Mouse (Mus musculus): Measurements from ENCODE around the gene Kcnmb3. TPM values are rescaled to one million over a fixed set of nuclear protein-coding genes. Genes with fewer than 3 reads are reported as not detected.
"Not testable (repeated sequence)": the region's sequence is repeated elsewhere in the genome, so short reads cannot be mapped to it uniquely, and the experiment has no call there.

Kcnmb3 gene
- polyA plus RNA-seq, 1 experiment from 2014 or later = 0.09 TPM

- no peak overlapping the region for H3K4me3 ChIP-seq
- no peaks in the 10 kb centered on the region for H3K9me3 ChIP-seq
- peaks cover 97% of the 10 kb centered on the region for H3K36me3 ChIP-seq (replicated peaks)
- no peak for DNase-seq (ENCODE audit: low spot score)
- H3K27ac ChIP-seq (replicated peaks) = no peak overlapping the region
- H3K4me1 ChIP-seq = no peaks in the 10 kb centered on the region
- 82% methylated on average over 11 of the region's 11 CpGs for WGBS
- no peaks in the 10 kb centered on the region for H3K27me3 ChIP-seq (replicated peaks; ENCODE audit: low read depth, poor library complexity, severe bottlenecking)
Observed at GRCm38 (mm10) chr3:32454329-32455021, 37.6 kb downstream of the Kcnmb3 start.

- Histone ChIP-seq H3K4me1 (no peaks in the 10 kb centered on the region), H3K27me3 (replicated peaks; ENCODE audit: low read depth, poor library complexity, severe bottlenecking) (no peaks in the 10 kb centered on the region), H3K27ac (replicated peaks) (no peak overlapping the region), H3K4me3 (no peak overlapping the region), H3K9me3 (no peaks in the 10 kb centered on the region), H3K36me3 (replicated peaks) (peaks cover 95% of the 10 kb centered on the region)
- no peak for DNase-seq (ENCODE audit: low spot score)
Observed at GRCm38 (mm10) chr3:32441710-32442109, 50.3 kb downstream of the Kcnmb3 start.

- no peak overlapping the region for H3K27ac ChIP-seq (replicated peaks)
- H3K4me3 ChIP-seq = no peak overlapping the region
- no peaks in the 10 kb centered on the region for H3K27me3 ChIP-seq (replicated peaks; ENCODE audit: low read depth, poor library complexity, severe bottlenecking)
- WGBS = 84% methylated on average over 4 of the region's 4 CpGs
- DNase-seq (ENCODE audit: low spot score) = no peak
- peaks cover 69% of the 10 kb centered on the region for H3K36me3 ChIP-seq (replicated peaks)
- no peaks in the 10 kb centered on the region for H3K4me1 ChIP-seq
- H3K9me3 ChIP-seq = no peaks in the 10 kb centered on the region
Observed at GRCm38 (mm10) chr3:32438716-32439115, 53.3 kb downstream of the Kcnmb3 start.

- Histone ChIP-seq H3K27ac (replicated peaks) (no peak overlapping the region), H3K4me3 (no peak overlapping the region), H3K9me3 (no peaks in the 10 kb centered on the region), H3K36me3 (replicated peaks) (peaks cover 61% of the 10 kb centered on the region), H3K4me1 (no peaks in the 10 kb centered on the region), H3K27me3 (replicated peaks; ENCODE audit: low read depth, poor library complexity, severe bottlenecking) (no peaks in the 10 kb centered on the region)
- 94% methylated on average over 6 of the region's 6 CpGs for WGBS
- DNase-seq (ENCODE audit: low spot score) = no peak
Observed at GRCm38 (mm10) chr3:32437820-32438219, 54.2 kb downstream of the Kcnmb3 start.

GRCm38 (mm10) chr3:32437297-32437696 lies 54.7 kb downstream of the Kcnmb3 start:
- H3K9me3 ChIP-seq = no peaks in the 10 kb centered on the region
- 90% methylated on average over 6 of the region's 6 CpGs for WGBS
- DNase-seq (ENCODE audit: low spot score) = no peak
- H3K4me1 ChIP-seq = no peaks in the 10 kb centered on the region
- H3K27me3 ChIP-seq (replicated peaks; ENCODE audit: low read depth, poor library complexity, severe bottlenecking) = no peaks in the 10 kb centered on the region
- peaks cover 55% of the 10 kb centered on the region for H3K36me3 ChIP-seq (replicated peaks)
- no peak overlapping the region for H3K4me3 ChIP-seq
- no peak overlapping the region for H3K27ac ChIP-seq (replicated peaks)

- no peak overlapping the region for H3K4me3 ChIP-seq
- H3K4me1 ChIP-seq = no peaks in the 10 kb centered on the region
- DNase-seq (ENCODE audit: low spot score) = no peak
- no peaks in the 10 kb centered on the region for H3K27me3 ChIP-seq (replicated peaks; ENCODE audit: low read depth, poor library complexity, severe bottlenecking)
- H3K27ac ChIP-seq (replicated peaks) = no peak overlapping the region
- no peaks in the 10 kb centered on the region for H3K9me3 ChIP-seq
- 90% methylated on average over 11 of the region's 11 CpGs for WGBS
- H3K36me3 ChIP-seq (replicated peaks) = peaks cover 43% of the 10 kb centered on the region
Observed at GRCm38 (mm10) chr3:32436101-32436500, 55.9 kb downstream of the Kcnmb3 start.

- DNase-seq (ENCODE audit: low spot score) = no peak
- H3K27me3 ChIP-seq (replicated peaks; ENCODE audit: low read depth, poor library complexity, severe bottlenecking) = no peaks in the 10 kb centered on the region
- H3K4me1 ChIP-seq = no peaks in the 10 kb centered on the region
- H3K27ac ChIP-seq (replicated peaks) = no peak overlapping the region
- WGBS = 78% methylated on average over 2 of the region's 2 CpGs
- no peaks in the 10 kb centered on the region for H3K9me3 ChIP-seq
- peaks cover 25% of the 10 kb centered on the region for H3K36me3 ChIP-seq (replicated peaks)
- no peak overlapping the region for H3K4me3 ChIP-seq
Observed at GRCm38 (mm10) chr3:32434016-32434415, 58.0 kb downstream of the Kcnmb3 start.

GRCm38 (mm10) chr3:32430394-32430793 lies 61.6 kb downstream of the Kcnmb3 start:
- no peak for DNase-seq (ENCODE audit: low spot score)
- Histone ChIP-seq H3K4me3 (no peak overlapping the region), H3K27me3 (replicated peaks; ENCODE audit: low read depth, poor library complexity, severe bottlenecking) (no peaks in the 10 kb centered on the region), H3K36me3 (replicated peaks) (peaks cover 10% of the 10 kb centered on the region; the same call in 1 of the 2 replicates), H3K4me1 (no peaks in the 10 kb centered on the region), H3K27ac (replicated peaks) (no peak overlapping the region), H3K9me3 (no peaks in the 10 kb centered on the region)
- WGBS = 86% methylated on average over 2 of the region's 2 CpGs

GRCm38 (mm10) chr3:32429351-32429750 lies 62.7 kb downstream of the Kcnmb3 start:
- not testable (repeated sequence) for H3K27me3 ChIP-seq (replicated peaks; ENCODE audit: low read depth, poor library complexity, severe bottlenecking); DNase-seq (ENCODE audit: low spot score); H3K36me3 ChIP-seq (replicated peaks); H3K4me3 ChIP-seq; H3K4me1 ChIP-seq; H3K27ac ChIP-seq (replicated peaks); H3K9me3 ChIP-seq

- H3K4me3 ChIP-seq = no peak overlapping the region
- H3K4me1 ChIP-seq = no peaks in the 10 kb centered on the region
- DNase-seq (ENCODE audit: low spot score) = no peak
- H3K9me3 ChIP-seq = no peaks in the 10 kb centered on the region
- peaks cover 14% of the 10 kb centered on the region for H3K36me3 ChIP-seq (replicated peaks)
- no peaks in the 10 kb centered on the region for H3K27me3 ChIP-seq (replicated peaks; ENCODE audit: low read depth, poor library complexity, severe bottlenecking)
- no peak overlapping the region for H3K27ac ChIP-seq (replicated peaks)
- WGBS = 80% methylated on average over 4 of the region's 4 CpGs
Observed at GRCm38 (mm10) chr3:32428921-32429320, 63.1 kb downstream of the Kcnmb3 start.

- Histone ChIP-seq H3K9me3 (no peaks in the 10 kb centered on the region), H3K36me3 (replicated peaks) (peaks cover 18% of the 10 kb centered on the region), H3K27me3 (replicated peaks; ENCODE audit: low read depth, poor library complexity, severe bottlenecking) (no peaks in the 10 kb centered on the region), H3K4me3 (no peak overlapping the region), H3K27ac (replicated peaks) (no peak overlapping the region), H3K4me1 (no peaks in the 10 kb centered on the region)
- no peak for DNase-seq (ENCODE audit: low spot score)
- WGBS = 95% methylated on average over 3 of the region's 3 CpGs
Observed at GRCm38 (mm10) chr3:32428361-32428760, 63.7 kb downstream of the Kcnmb3 start.

GRCm38 (mm10) chr3:32427695-32428094 lies 64.3 kb downstream of the Kcnmb3 start:
- WGBS = 79% methylated on average over 4 of the region's 4 CpGs
- no peak for DNase-seq (ENCODE audit: low spot score)

More at GRCm38 (mm10) chr3:32427695-32428094, 64.3 kb downstream of the Kcnmb3 start:
- Histone ChIP-seq H3K27me3 (replicated peaks; ENCODE audit: low read depth, poor library complexity, severe bottlenecking) (no peaks in the 10 kb centered on the region), H3K4me3 (no peak overlapping the region), H3K4me1 (no peaks in the 10 kb centered on the region), H3K36me3 (replicated peaks) (peaks cover 18% of the 10 kb centered on the region), H3K27ac (replicated peaks) (no peak overlapping the region), H3K9me3 (no peaks in the 10 kb centered on the region)
